Mouse (Mus musculus) brain, embryonic 14.5 days (tissue): ENCODE measurements around the gene Nupl2.

Experiments used
- CTCF ChIP-seq: fragments of 200-500 bp; IDR thresholded peaks from 2 replicates; pipeline ENCODE4 v1.5.1; 2012; ENCODE audit warnings: inconsistent platforms, mild to moderate bottlenecking, moderate library complexity, borderline replicate concordance; ENCODE audit not compliant: insufficient read depth, insufficient read length; ENCODE audit errors: extremely low read depth
- POLR2A ChIP-seq: fragments of 200-500 bp; IDR thresholded peaks from 2 replicates; pipeline ENCODE4 v1.6.1; 2012; ENCODE audit warnings: mild to moderate bottlenecking, inconsistent platforms, borderline replicate concordance; ENCODE audit not compliant: poor library complexity, insufficient read depth, insufficient read length, severe bottlenecking; ENCODE audit errors: extremely low read depth

GRCm38 (mm10) chr5:24182296-24182734 is 17.6 kb downstream of the Nupl2 start:
- TF ChIP-seq POLR2A (no peak), CTCF (no peak)
